Mouse (Mus musculus) heart, embryonic 16.5 days (tissue): ENCODE results near the gene Yipf2. TPM values are rescaled to one million over a fixed set of nuclear protein-coding genes. Genes with fewer than 3 reads are reported as not detected.
"Not testable (repeated sequence)": the region's sequence is repeated elsewhere in the genome, so short reads cannot be mapped to it uniquely, and the experiment has no call there.

Experiments used
- ATAC-seq: fragments of 200-750 bp; cut with Nextera tagmentation; replicated peaks from 2 replicates; pipeline ENCODE4 v1.8.0; 2017; ENCODE audit warnings: moderate number of reproducible peaks; ENCODE audit not compliant: insufficient read depth, low FRiP score; ENCODE audit errors: extremely low read depth
- H3K27ac ChIP-seq: fragments of 300-500 bp; sonication (generic); 2 replicates; pipeline ENCODE4 v1.5.1; 2014; ENCODE audit warnings: mild to moderate bottlenecking, low read length, control low read depth, moderate library complexity
- H3K27me3 ChIP-seq: fragments of 300-500 bp; sonication (generic); 2 replicates; pipeline ENCODE4 v1.6.1; 2014; ENCODE audit warnings: low read length, mixed read lengths; ENCODE audit not compliant: control insufficient read depth, insufficient read depth
- H3K36me3 ChIP-seq: fragments of 300-500 bp; sonication (generic); 2 replicates; pipeline ENCODE4 v1.6.1; 2014; ENCODE audit not compliant: control insufficient read depth, insufficient read depth
- H3K4me1 ChIP-seq: fragments of 300-500 bp; sonication (generic); 2 replicates; pipeline ENCODE4 v1.6.1; 2014; ENCODE audit warnings: low read length, mixed read lengths; ENCODE audit not compliant: control insufficient read depth, insufficient read depth
- H3K4me2 ChIP-seq: fragments of 300-500 bp; sonication (generic); 2 replicates; pipeline ENCODE4 v1.6.1; 2014; ENCODE audit warnings: low read depth, mild to moderate bottlenecking, control low read depth, low read length
- H3K4me3 ChIP-seq: fragments of 300-500 bp; sonication (generic); 2 replicates; pipeline ENCODE4 v1.5.1; 2014; ENCODE audit warnings: mild to moderate bottlenecking, control low read depth, low read length
- H3K9ac ChIP-seq: fragments of 300-500 bp; sonication (generic); 2 replicates; pipeline ENCODE4 v1.6.1; 2014; ENCODE audit warnings: low read length, control low read depth
- H3K9me3 ChIP-seq: fragments of 300-500 bp; sonication (generic); replicated peaks from 2 replicates; pipeline ENCODE4 v1.6.1; 2016; ENCODE audit warnings: low read length; ENCODE audit not compliant: control insufficient read depth
- WGBS: fragments of 180-500 bp; shearing (Covaris S2); extraction: QIAGEN DNeasy Blood & Tissue Kit; methylation state at CpG from one replicate; pipeline ENCODE4 v1.1.7; 2014; 5-methylcytosine and 5-hydroxymethylcytosine counted together
- polyA plus RNA-seq: library from polyadenylated mRNA; unstranded; fragments of >200 nt; fragmentation: Nextera tagmentation; extraction: Ambion mirVana; gene quantifications from 2 replicates; pipeline ENCODE4 v1.2.1, GENCODE M21; 2015

Yipf2 gene
- polyA plus RNA-seq, 1 experiment from 2014 or later = 16.4 TPM

- Histone ChIP-seq H3K4me3 (no peak overlapping the region), H3K4me2 (no peak overlapping the region), H3K4me1 (no peaks in the 10 kb centered on the region), H3K9me3 (no peaks in the 10 kb centered on the region), H3K27me3 (no peaks in the 10 kb centered on the region), H3K36me3 (no peaks in the 10 kb centered on the region), H3K9ac (no peak overlapping the region), H3K27ac (no peak overlapping the region)
- peak; percentile 61 for ATAC-seq
- WGBS = 47% methylated on average over 10 of the region's 10 CpGs
Observed at GRCm38 (mm10) chr9:21601722-21602399, 9.2 kb upstream of the Yipf2 start.

GRCm38 (mm10) chr9:21601073-21601472 is 8.4 kb upstream of the Yipf2 start:
- Histone ChIP-seq H3K36me3 (peaks cover 4% of the 10 kb centered on the region), H3K9me3 (no peaks in the 10 kb centered on the region), H3K27me3 (no peaks in the 10 kb centered on the region), H3K4me3 (no peak overlapping the region), H3K4me1 (no peaks in the 10 kb centered on the region), H3K9ac (no peak overlapping the region), H3K4me2 (no peak overlapping the region), H3K27ac (no peak overlapping the region)
- WGBS = 85% methylated on average over 2 of the region's 2 CpGs
- no peak for ATAC-seq

- Histone ChIP-seq H3K27ac (no peak overlapping the region), H3K9ac (no peak overlapping the region), H3K36me3 (peaks cover 5% of the 10 kb centered on the region), H3K4me2 (no peak overlapping the region), H3K27me3 (no peaks in the 10 kb centered on the region), H3K4me3 (no peak overlapping the region), H3K4me1 (no peaks in the 10 kb centered on the region), H3K9me3 (no peaks in the 10 kb centered on the region)
- 64% methylated on average over 3 of the region's 3 CpGs for WGBS
- ATAC-seq = no peak
Observed at GRCm38 (mm10) chr9:21600186-21600585, 7.6 kb upstream of the Yipf2 start.

GRCm38 (mm10) chr9:21598198-21598597 is 5.6 kb upstream of the Yipf2 start:
- Histone ChIP-seq H3K27ac (no peak overlapping the region), H3K27me3 (no peaks in the 10 kb centered on the region), H3K4me2 (no peak overlapping the region), H3K36me3 (peaks cover 5% of the 10 kb centered on the region), H3K9me3 (no peaks in the 10 kb centered on the region), H3K9ac (no peak overlapping the region), H3K4me3 (no peak overlapping the region), H3K4me1 (peaks cover 16% of the 10 kb centered on the region)
- 34% methylated on average over 2 of the region's 2 CpGs for WGBS
- ATAC-seq = no peak

GRCm38 (mm10) chr9:21594838-21595237 is 2.2 kb upstream of the Yipf2 start:
- no peak for ATAC-seq
- no peak overlapping the region for H3K9ac ChIP-seq
- H3K27ac ChIP-seq = no peak overlapping the region
- no peak overlapping the region for H3K4me2 ChIP-seq
- H3K4me3 ChIP-seq = no peak overlapping the region
- H3K27me3 ChIP-seq = no peaks in the 10 kb centered on the region
- H3K36me3 ChIP-seq = peaks cover 6% of the 10 kb centered on the region
- WGBS = 82% methylated on average over 2 of the region's 2 CpGs
- H3K9me3 ChIP-seq = no peaks in the 10 kb centered on the region
- peaks cover 23% of the 10 kb centered on the region for H3K4me1 ChIP-seq

- ATAC-seq, H3K27me3 ChIP-seq, H3K9me3 ChIP-seq, H3K9ac ChIP-seq, H3K27ac ChIP-seq: not testable (repeated sequence)
- H3K4me1 ChIP-seq = peaks cover 23% of the 10 kb centered on the region
- peak overlapping the region; percentile 99; the same call in 1 of the 2 replicates for H3K4me2 ChIP-seq
- peak overlapping the region; percentile 82; the same call in 1 of the 2 replicates for H3K4me3 ChIP-seq
- 90% methylated on average over 8 of the region's 8 CpGs for WGBS
- peaks cover 11% of the 10 kb centered on the region for H3K36me3 ChIP-seq
Observed at GRCm38 (mm10) chr9:21594350-21594749, 1.7 kb upstream of the Yipf2 start.

GRCm38 (mm10) chr9:21593122-21593721 is 594 bp upstream of the Yipf2 start:
- H3K9ac ChIP-seq = peak overlapping the region; percentile 88
- H3K27ac ChIP-seq = peak overlapping the region; percentile 92
- peak overlapping the region; percentile 99 for H3K4me2 ChIP-seq
- peak; percentile 52 for ATAC-seq
- H3K36me3 ChIP-seq = peaks cover 22% of the 10 kb centered on the region
- no peaks in the 10 kb centered on the region for H3K9me3 ChIP-seq
- 1% methylated on average over 65 of the region's 69 CpGs for WGBS
- H3K4me1 ChIP-seq = peaks cover 23% of the 10 kb centered on the region
- peak overlapping the region; percentile 82 for H3K4me3 ChIP-seq
- H3K27me3 ChIP-seq = no peaks in the 10 kb centered on the region

GRCm38 (mm10) chr9:21591831-21592702 is 561 bp downstream of the Yipf2 start:
- Histone ChIP-seq H3K27ac (peak overlapping the region; percentile 64), H3K4me2 (peak overlapping the region; percentile 99), H3K36me3 (peaks cover 33% of the 10 kb centered on the region), H3K4me3 (peak overlapping the region; percentile 82), H3K9me3 (no peaks in the 10 kb centered on the region), H3K27me3 (no peaks in the 10 kb centered on the region), H3K4me1 (peaks cover 23% of the 10 kb centered on the region), H3K9ac (peak overlapping the region; percentile 81)
- WGBS = 14% methylated on average over 17 of the region's 17 CpGs
- ATAC-seq = peak; percentile 41; the same call in 1 of the 2 replicates
